Mouse (Mus musculus) right cerebral cortex, adult 2 months (tissue): Measurements from ENCODE around the gene Gm7995.
"Not testable (repeated sequence)": the region's sequence is repeated elsewhere in the genome, so short reads cannot be mapped to it uniquely, and the experiment has no call there.

Source experiments
- DNase-seq, 2 experiments: peaks; one replicate each; pipeline ENCODE4 v3.0.0; 2021 to 2022; ENCODE audit warnings: low spot score in 2 of 2

Gene Gm7995

GRCm38 (mm10) chr14:42309910-42310309, at the start of gene Gm7995:
Gene Gm7995 (plus strand): TSS chr14:42310210.
- DNase-seq = not testable (repeated sequence)

DNA sequence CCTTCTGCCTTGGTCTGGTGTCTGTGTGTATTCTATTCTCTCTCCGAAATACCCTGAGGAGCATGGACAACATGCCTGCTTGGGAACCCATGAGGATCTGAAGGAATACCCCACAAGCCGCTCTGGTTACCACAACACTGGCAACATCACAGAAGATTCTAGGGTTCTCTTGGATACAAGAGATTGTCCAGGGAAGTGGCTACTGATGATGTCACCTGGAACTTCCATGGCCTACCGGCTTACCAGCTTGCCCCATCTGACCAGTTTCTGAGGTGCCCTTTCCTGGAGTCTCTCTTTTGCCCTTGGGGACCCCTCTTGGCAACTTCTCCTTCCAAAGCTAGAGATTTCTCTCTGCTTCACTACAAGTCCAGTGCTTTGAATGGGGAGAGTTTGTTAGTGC, 12.8 kb upstream of the Gm7995 start, which contains the start of gene Gm9611:
TSS of gene Gm9611 (minus strand) at position 101 of the 400 bp plus-strand sequence.
- DNase-seq = not testable (repeated sequence)
